Mouse (Mus musculus): ENCODE data around the gene Ccnd3.

GRCm38 (mm10) chr17:47501946-47502706, 2.7 kb upstream of the Ccnd3 start, which contains the start of gene Taf8:
- TF ChIP-seq MAX (IDR thresholded peaks at IDR 0.05; ENCODE audit: low read length) (peak; percentile 96), JUND (IDR thresholded peaks at IDR 0.05; ENCODE audit: low read depth, low read length) (no peak)

All from MEL (cell line).